Mouse (Mus musculus) MEL (cell line): ENCODE results near the gene Rgs8.

Source experiments
- CTCF ChIP-seq, 3 experiments: IDR thresholded peaks in 2 of 3; conservative IDR thresholded peaks in 1 of 3; 2 replicates each; pipeline ENCODE4 v1.5.1; 2011 to 2012; ENCODE audit warnings: low read length in 3 of 3, low read depth in 2 of 3, mild to moderate bottlenecking in 2 of 3, improper control_type of control experiment in 1 of 3, inconsistent platforms in 1 of 3, mixed read lengths in 1 of 3, moderate library complexity in 1 of 3; ENCODE audit not compliant: control insufficient read depth in 1 of 3, insufficient read depth in 1 of 3, poor library complexity in 1 of 3, severe bottlenecking in 1 of 3
- E2F4 ChIP-seq: IDR thresholded peaks from 2 replicates; pipeline ENCODE4 v1.6.1; 2011; ENCODE audit warnings: low read depth, low read length, improper control_type of control experiment, borderline replicate concordance
- EP300 ChIP-seq, 2 experiments: IDR thresholded peaks; 2 replicates each; pipeline ENCODE4 v1.6.1; 2011; ENCODE audit warnings: improper control_type of control experiment in 2 of 2, low read length in 2 of 2, low read depth in 1 of 2, mild to moderate bottlenecking in 1 of 2
- GATA1 ChIP-seq: IDR thresholded peaks from 2 replicates; pipeline ENCODE4 v1.6.1; 2011; ENCODE audit warnings: low read depth, low read length, improper control_type of control experiment
- HCFC1 ChIP-seq: IDR thresholded peaks from 2 replicates; pipeline ENCODE4 v1.6.1; 2012; ENCODE audit warnings: low read depth, mild to moderate bottlenecking, inconsistent platforms, low read length, improper control_type of control experiment, moderate library complexity
- KAT2A ChIP-seq: conservative IDR thresholded peaks from 2 replicates; pipeline ENCODE4 v1.6.1; 2012; ENCODE audit warnings: low read depth, low read length, improper control_type of control experiment, inconsistent platforms
- MAZ ChIP-seq: IDR thresholded peaks from 2 replicates; pipeline ENCODE4 v1.6.1; 2012; ENCODE audit warnings: low read depth, mild to moderate bottlenecking, inconsistent platforms, low read length, improper control_type of control experiment
- MXI1 ChIP-seq: IDR thresholded peaks from 2 replicates; pipeline ENCODE4 v1.6.1; 2011; ENCODE audit warnings: mild to moderate bottlenecking, low read depth, low read length, improper control_type of control experiment
- RCOR1 ChIP-seq: IDR thresholded peaks from 2 replicates; pipeline ENCODE4 v1.6.1; 2012; ENCODE audit warnings: low read depth, mild to moderate bottlenecking, inconsistent platforms, low read length, improper control_type of control experiment
- TBP ChIP-seq: IDR thresholded peaks from 2 replicates; pipeline ENCODE4 v1.8.0; 2011; ENCODE audit warnings: low read depth, low read length, improper control_type of control experiment

- TF ChIP-seq HCFC1 (no peak), KAT2A (no peak), GATA1 (no peak), E2F4 (no peak), EP300 (IDR thresholded peaks at IDR 0.05; ENCODE audit: low read depth in 1 of 2, low read length in 2 of 2) (no peak), MAZ (no peak), RCOR1 (no peak), MXI1 (no peak), CTCF (IDR thresholded peaks at IDR 0.05 in 2 of 3, conservative IDR thresholded peaks at IDR 0.05 in 1 of 3; ENCODE audit: control insufficient read depth in 1 of 3, insufficient read depth in 1 of 3, low read depth in 2 of 3, low read length in 3 of 3, poor library complexity in 1 of 3, severe bottlenecking in 1 of 3) (no peak), TBP (no peak)
These were observed 24.8 kb downstream of the Rgs8 start for GRCm38 (mm10) chr1:153677635-153678034.
